Mouse (Mus musculus): Measurements from ENCODE around the gene Leng8.

DNA sequence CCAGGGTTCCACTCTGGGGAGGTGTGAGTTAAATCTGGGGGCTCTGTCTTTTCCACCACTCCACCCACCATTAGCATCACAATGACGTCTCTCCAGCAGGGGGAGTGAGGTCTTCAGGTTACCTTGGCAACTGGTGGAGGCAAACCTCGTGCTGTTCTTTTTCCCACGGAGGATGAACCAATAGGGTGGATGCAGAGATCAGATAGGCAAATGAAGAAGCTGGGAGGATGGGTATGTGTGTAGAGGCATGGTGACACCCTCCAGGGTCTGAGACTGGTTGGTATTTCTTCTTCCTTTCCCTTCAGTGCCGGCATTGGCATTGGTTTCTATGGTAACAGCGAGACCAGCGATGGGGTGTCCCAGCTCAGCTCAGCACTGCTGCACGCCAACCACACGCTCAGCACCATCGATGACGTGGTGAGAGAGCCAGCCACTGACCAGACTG lies 12.5 kb upstream of the Leng8 start:
- TF ChIP-seq HCFC1 (IDR thresholded peaks at IDR 0.05; ENCODE audit: borderline replicate concordance, insufficient read depth, low read length) (no peak), MAFK (IDR thresholded peaks at IDR 0.05; ENCODE audit: insufficient read depth, low read depth, low read length) (no peak)

Measured in ES-E14 (cell line).